Mouse (Mus musculus) heart, postnatal 4 days (tissue): ENCODE measurements at regions not wholly inside any gene's neighbourhood (a gene's known extent, or its start where the extent isn't known, plus 50 kb on each side); places are given as distances from the start of the nearest gene placed in this dataset.

Experiments
- DNase-seq: peaks from one replicate; pipeline ENCODE4 v3.0.0; 2021

- peak; percentile 13 for DNase-seq
Observed at GRCm38 (mm10) chr4:54812740-54813634, 131.9 kb upstream of the Zfp462 start.

- peak; percentile 33 for DNase-seq
Observed at GRCm38 (mm10) chr4:54837326-54837725, 107.5 kb upstream of the Zfp462 start.

- DNase-seq: no peak
Observed at GRCm38 (mm10) chr4:54838111-54838510, 106.7 kb upstream of the Zfp462 start.

- no peak for DNase-seq
Observed at GRCm38 (mm10) chr4:54838794-54839193, 106.1 kb upstream of the Zfp462 start.

- DNase-seq: no peak
Observed at GRCm38 (mm10) chr4:54852991-54853925, 91.6 kb upstream of the Zfp462 start.

GRCm38 (mm10) chr4:54858604-54859003 lies 86.2 kb upstream of the Zfp462 start:
- no peak for DNase-seq

- DNase-seq: no peak
Observed at GRCm38 (mm10) chr4:54866062-54866461, 78.8 kb upstream of the Zfp462 start.

- no peak for DNase-seq
Observed at GRCm38 (mm10) chr4:54874136-54874827, 70.6 kb upstream of the Zfp462 start.

GRCm38 (mm10) chr4:54875506-54875905 lies 69.3 kb upstream of the Zfp462 start:
- no peak for DNase-seq

- DNase-seq: no peak
Observed at GRCm38 (mm10) chr4:54877361-54877760, 67.5 kb upstream of the Zfp462 start.

- DNase-seq: no peak
Observed at GRCm38 (mm10) chr4:54878531-54878930, 66.3 kb upstream of the Zfp462 start.

GRCm38 (mm10) chr4:54893288-54893687 lies 51.6 kb upstream of the Zfp462 start:
- no peak for DNase-seq
